Mouse (Mus musculus) ES-E14 (cell line): ENCODE data around the gene Zfp128.

Experiments
- CHD2 ChIP-seq: IDR thresholded peaks from 2 replicates; pipeline ENCODE4 v1.6.1; 2014; ENCODE audit warnings: mild to moderate bottlenecking, low read depth, low read length, inconsistent platforms
- HCFC1 ChIP-seq: IDR thresholded peaks from 2 replicates; pipeline ENCODE4 v1.6.1; 2012; ENCODE audit warnings: low read length, inconsistent platforms, borderline replicate concordance; ENCODE audit not compliant: insufficient read depth
- ZC3H11A ChIP-seq: IDR thresholded peaks from 2 replicates; pipeline ENCODE4 v1.6.1; 2012; ENCODE audit warnings: low read depth, mild to moderate bottlenecking, inconsistent platforms, low read length, borderline replicate concordance
- ZNF384 ChIP-seq: IDR thresholded peaks from 2 replicates; pipeline ENCODE4 v1.6.1; 2012; ENCODE audit warnings: low read depth, low read length, inconsistent platforms

DNA sequence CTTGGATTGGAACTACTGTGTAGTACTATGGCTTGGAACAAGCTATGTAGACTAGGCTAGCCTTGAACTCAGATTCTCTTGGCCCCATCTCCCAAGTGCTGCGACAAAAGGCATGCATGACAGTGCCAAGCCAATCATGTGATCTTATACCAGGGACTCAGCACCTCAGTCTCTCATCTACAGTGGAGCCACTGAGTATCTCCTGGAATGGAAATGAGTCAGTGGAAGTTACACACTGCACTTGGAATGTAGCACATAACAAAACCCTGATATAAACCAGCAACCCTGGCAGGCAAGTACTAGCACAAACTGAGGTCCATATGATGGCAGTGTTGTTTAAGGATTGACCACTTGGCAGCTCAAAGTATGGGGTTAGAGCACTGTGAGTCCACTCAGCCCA lies 24.2 kb downstream of the Zfp128 start:
- no peak for TF ChIP-seq HCFC1
- no peak for TF ChIP-seq CHD2
- TF ChIP-seq ZC3H11A: no peak
- TF ChIP-seq ZNF384: no peak
